Mouse (Mus musculus): ENCODE results near the gene Ldlrap1.

DNA sequence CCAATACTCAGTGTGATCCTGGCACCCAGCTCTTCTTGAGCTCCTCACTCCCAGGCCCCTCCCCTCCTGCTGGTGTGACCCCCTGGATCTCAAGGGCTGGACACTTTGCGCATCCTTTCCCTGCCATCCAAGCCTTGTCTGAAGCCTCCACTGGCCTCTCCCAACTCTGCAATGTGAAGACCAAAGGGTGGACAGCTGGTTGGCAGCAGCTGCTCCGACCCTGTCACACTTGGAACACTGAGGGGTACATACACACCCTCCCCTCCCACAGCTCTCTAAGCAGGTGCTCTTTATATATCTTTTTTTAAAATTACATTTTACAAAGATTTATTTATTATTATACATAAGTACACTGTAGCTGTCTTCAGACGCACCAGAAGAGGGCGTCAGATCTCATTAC is 27.6 kb downstream of the Ldlrap1 start:
- no peak for TF ChIP-seq CTCF (IDR thresholded peaks at IDR 0.05; ENCODE audit: extremely low read depth, insufficient read length, insufficient replicate concordance, low read depth, low read length)
- no peak for TF ChIP-seq POLR2A (IDR thresholded peaks at IDR 0.05; ENCODE audit: low read depth, low read length)
